ENCODE assay signal across 13 mouse cellular contexts in genomic region chr1:120033469-120033854, GRCm38 (mm10). TPM values are rescaled to one million over a fixed set of nuclear protein-coding genes. Genes with fewer than 3 reads are reported as not detected.
DNase-seq lines count a peak whose midpoint lies in the region; ATAC-seq and TF ChIP-seq lines count a peak whose summit lies in the region.
"Had no signal": no experiment of that assay in that cellular context is flagged by ENCODE, and none has a peak within 500 bp of the region (broad histone marks: within the 10 kb centered on the region; RNA-seq: fewer than 3 reads in every experiment).

No protein-coding gene starts in this region.

- WGBS in heart, embryonic 13.5 days, result 58% methylated on average over 2 of the region's 2 CpGs
- 58% methylated on average over 2 of the region's 2 CpGs for WGBS in heart, embryonic 12.5 days
- 76% methylated on average over 2 of the region's 2 CpGs for WGBS in kidney, postnatal 0 days
- 86% methylated on average over 2 of the region's 2 CpGs for WGBS in kidney, embryonic 14.5 days
- WGBS in lung, embryonic 16.5 days, result 63% methylated on average over 2 of the region's 2 CpGs
- 81% methylated on average over 2 of the region's 2 CpGs for WGBS in small intestine, adult 2 months

- ATAC-seq in heart, embryonic 13.5 days (ENCODE audit: extremely low read depth, insufficient number of reproducible peaks, low FRiP score, low TSS enrichment), result no peak
- ATAC-seq in heart, embryonic 12.5 days (ENCODE audit: insufficient number of reproducible peaks, low FRiP score), result no peak
- no peak for ATAC-seq in kidney, postnatal 0 days (replicated peaks; ENCODE audit: low FRiP score, low read depth)
- ATAC-seq in kidney, embryonic 14.5 days (ENCODE audit: low FRiP score, low TSS enrichment), result no peak
- peak; percentile 21; the same call in 1 of the 2 replicates for ATAC-seq in lung, embryonic 16.5 days (ENCODE audit: low read depth)

- DNase-seq in kidney, postnatal 0 days (ENCODE audit: low spot score), result peak; percentile 32
- DNase-seq in lung, postnatal 4 days, result no peak

- 0 out of 2 replicates have a peak, but pooled peaks cover 3% of the 10 kb centered on the region for H3K27me3 ChIP-seq in heart, embryonic 13.5 days (replicated peaks)
- H3K27me3 ChIP-seq in heart, embryonic 12.5 days (replicated peaks), result 0 out of 2 replicates have a peak, but pooled peaks cover 3% of the 10 kb centered on the region
- H3K27me3 ChIP-seq in kidney, postnatal 0 days (ENCODE audit: insufficient read depth, low read length), result no peaks in the 10 kb centered on the region
- H3K27me3 ChIP-seq in kidney, embryonic 14.5 days (ENCODE audit: control insufficient read depth, insufficient read depth, low read length), result no peaks in the 10 kb centered on the region
- H3K27me3 ChIP-seq in lung, embryonic 16.5 days (ENCODE audit: control insufficient read depth, insufficient read depth, low read depth, low read length), result no peaks in the 10 kb centered on the region
- no peaks in the 10 kb centered on the region for H3K27me3 ChIP-seq in small intestine, adult 2 months (ENCODE audit: control insufficient read depth, insufficient read depth, low read length)
- H3K27me3 ChIP-seq: embryonic facial prominence, embryonic 13.5 days; forebrain, embryonic 12.5 days; hindbrain, embryonic 13.5 days had no signal

- H3K9ac ChIP-seq in heart, embryonic 13.5 days, result no peak overlapping the region
- H3K9ac ChIP-seq in heart, embryonic 12.5 days, result no peak overlapping the region
- H3K9ac ChIP-seq in kidney, postnatal 0 days (ENCODE audit: low read depth, low read length), result no peak overlapping the region
- H3K9ac ChIP-seq in kidney, embryonic 14.5 days (ENCODE audit: low read depth, low read length), result no peak overlapping the region
- no peak overlapping the region for H3K9ac ChIP-seq in lung, embryonic 16.5 days (ENCODE audit: low read length)
- H3K9ac ChIP-seq: embryonic facial prominence, embryonic 13.5 days; forebrain, embryonic 12.5 days; hindbrain, embryonic 13.5 days had no signal

- TF ChIP-seq POLR2A in small intestine, adult 2 months (IDR thresholded peaks at IDR 0.05; ENCODE audit: low read depth, low read length), result no peak

- peaks cover 21% of the 10 kb centered on the region for H3K4me1 ChIP-seq in heart, embryonic 13.5 days
- H3K4me1 ChIP-seq in heart, embryonic 12.5 days (replicated peaks), result peaks cover 10% of the 10 kb centered on the region; the same call in 1 of the 2 replicates
- no peaks in the 10 kb centered on the region for H3K4me1 ChIP-seq in kidney, postnatal 0 days (replicated peaks; ENCODE audit: insufficient read depth, low read length)
- H3K4me1 ChIP-seq in kidney, embryonic 14.5 days (ENCODE audit: control insufficient read depth, insufficient read depth, low read length), result no peaks in the 10 kb centered on the region; the same call in 1 of the 2 replicates
- H3K4me1 ChIP-seq in lung, embryonic 16.5 days (replicated peaks; ENCODE audit: control insufficient read depth, insufficient read depth, low read length), result no peaks in the 10 kb centered on the region; the same call in 1 of the 2 replicates
- peaks cover 20% of the 10 kb centered on the region for H3K4me1 ChIP-seq in small intestine, adult 2 months (ENCODE audit: control insufficient read depth, insufficient read depth, insufficient read length, low read length)
- H3K4me1 ChIP-seq: forebrain, embryonic 12.5 days had no signal

- no peak overlapping the region for H3K4me3 ChIP-seq in heart, embryonic 13.5 days
- H3K4me3 ChIP-seq in heart, embryonic 12.5 days, result no peak overlapping the region
- no peak overlapping the region for H3K4me3 ChIP-seq in kidney, postnatal 0 days (replicated peaks; ENCODE audit: low read depth, low read length)
- H3K4me3 ChIP-seq in kidney, embryonic 14.5 days (ENCODE audit: low read length), result no peak overlapping the region
- H3K4me3 ChIP-seq in lung, embryonic 16.5 days (ENCODE audit: low read length), result no peak overlapping the region
- no peak overlapping the region for H3K4me3 ChIP-seq in small intestine, adult 2 months (ENCODE audit: low read depth, low read length)
- H3K4me3 ChIP-seq: embryonic facial prominence, embryonic 13.5 days; forebrain, embryonic 12.5 days; heart, adult 2 months; hindbrain, embryonic 13.5 days had no signal

- no peak for TF ChIP-seq CTCF in kidney, postnatal 0 days (IDR thresholded peaks at IDR 0.05; ENCODE audit: low read depth)
- TF ChIP-seq CTCF in small intestine, adult 2 months (IDR thresholded peaks at IDR 0.05; ENCODE audit: extremely low read depth, insufficient read length, insufficient replicate concordance, low read depth, low read length), result no peak

- H3K4me2 ChIP-seq in heart, embryonic 13.5 days, result peak overlapping the region; percentile 35; the same call in 1 of the 2 replicates
- H3K4me2 ChIP-seq in heart, embryonic 12.5 days, result no peak overlapping the region
- H3K4me2 ChIP-seq in kidney, postnatal 0 days (ENCODE audit: low read length), result no peak overlapping the region
- H3K4me2 ChIP-seq in kidney, embryonic 14.5 days (replicated peaks; ENCODE audit: low read depth, low read length), result no peak overlapping the region
- no peak overlapping the region for H3K4me2 ChIP-seq in lung, embryonic 16.5 days (ENCODE audit: low read depth, low read length)
- H3K4me2 ChIP-seq: embryonic facial prominence, embryonic 13.5 days; forebrain, embryonic 12.5 days; hindbrain, embryonic 13.5 days had no signal

- no peak overlapping the region for H3K27ac ChIP-seq in heart, embryonic 13.5 days (replicated peaks)
- H3K27ac ChIP-seq in heart, embryonic 12.5 days (ENCODE audit: poor library complexity, severe bottlenecking), result no peak overlapping the region
- H3K27ac ChIP-seq in kidney, postnatal 0 days, result no peak overlapping the region
- no peak overlapping the region for H3K27ac ChIP-seq in kidney, embryonic 14.5 days (ENCODE audit: low read depth, low read length)
- no peak overlapping the region for H3K27ac ChIP-seq in lung, embryonic 16.5 days (ENCODE audit: low read length)
- peak overlapping the region; percentile 1; the same call in 1 of the 2 replicates for H3K27ac ChIP-seq in small intestine, adult 2 months (ENCODE audit: insufficient read depth, low read depth, low read length)
- H3K27ac ChIP-seq: embryonic facial prominence, embryonic 13.5 days; forebrain, embryonic 12.5 days; heart, adult 2 months; hindbrain, embryonic 13.5 days had no signal

- no peaks in the 10 kb centered on the region for H3K36me3 ChIP-seq in heart, embryonic 13.5 days
- no peaks in the 10 kb centered on the region for H3K36me3 ChIP-seq in heart, embryonic 12.5 days
- H3K36me3 ChIP-seq in kidney, postnatal 0 days (ENCODE audit: insufficient read depth, low read length), result no peaks in the 10 kb centered on the region
- no peaks in the 10 kb centered on the region for H3K36me3 ChIP-seq in kidney, embryonic 14.5 days (ENCODE audit: control insufficient read depth, insufficient read depth, low read length)
- no peaks in the 10 kb centered on the region for H3K36me3 ChIP-seq in lung, embryonic 16.5 days (ENCODE audit: control insufficient read depth, insufficient read depth, low read length)
- no peaks in the 10 kb centered on the region for H3K36me3 ChIP-seq in small intestine, adult 2 months (ENCODE audit: control insufficient read depth, insufficient read depth, low read length)
- H3K36me3 ChIP-seq: embryonic facial prominence, embryonic 13.5 days; forebrain, embryonic 12.5 days; hindbrain, embryonic 13.5 days had no signal

- H3K9me3 ChIP-seq in heart, embryonic 13.5 days, result no peaks in the 10 kb centered on the region
- no peaks in the 10 kb centered on the region for H3K9me3 ChIP-seq in heart, embryonic 12.5 days (replicated peaks)
- no peaks in the 10 kb centered on the region for H3K9me3 ChIP-seq in kidney, postnatal 0 days (replicated peaks; ENCODE audit: low read length)
- H3K9me3 ChIP-seq in kidney, embryonic 14.5 days (ENCODE audit: control insufficient read depth, low read length), result no peaks in the 10 kb centered on the region
- H3K9me3 ChIP-seq in lung, embryonic 16.5 days (ENCODE audit: control insufficient read depth, low read length), result no peaks in the 10 kb centered on the region
- H3K9me3 ChIP-seq: embryonic facial prominence, embryonic 13.5 days; forebrain, embryonic 12.5 days; hindbrain, embryonic 13.5 days had no signal

RNA-seq across cellular contexts. Expression of gene Sctr, which starts 26.8 kb away (rescaled TPM):
- polyA plus RNA-seq in heart, embryonic 13.5 days (2015; fragmentation: Nextera tagmentation; extraction: Ambion mirVana), result 0.09 TPM in 2 replicates
- polyA plus RNA-seq in heart, embryonic 12.5 days (2016; fragmentation: Nextera tagmentation; extraction: Ambion mirVana), result 0.09 and 0.17 TPM in 2 replicates
- polyA plus RNA-seq in kidney, postnatal 0 days (2015; fragmentation: Nextera tagmentation; extraction: Ambion mirVana), result 0.63 and 0.75 TPM in 2 replicates
- polyA plus RNA-seq in kidney, embryonic 14.5 days (2014; fragmentation: Nextera tagmentation; extraction: Ambion mirVana), result 0.34 and 0.40 TPM in 2 replicates
- polyA plus RNA-seq in lung, embryonic 16.5 days (2015; fragmentation: Nextera tagmentation; extraction: Ambion mirVana), result 0.16 TPM in 1 of 2 replicates, not detected in the other
- 1.1 and 2.5 TPM in 2 replicates for polyA plus RNA-seq in small intestine, adult 2 months (2012; rRNA removed)
- polyA plus RNA-seq: embryonic facial prominence, embryonic 13.5 days had no signal

RNA-seq across cellular contexts. Expression of gene Cfap221, which starts 36.4 kb away (rescaled TPM):
- polyA plus RNA-seq in heart, embryonic 13.5 days (2015; fragmentation: Nextera tagmentation; extraction: Ambion mirVana), result not detected in 2 replicates
- polyA plus RNA-seq in heart, embryonic 12.5 days (2016; fragmentation: Nextera tagmentation; extraction: Ambion mirVana), result not detected in 2 replicates
- polyA plus RNA-seq in kidney, postnatal 0 days (2015; fragmentation: Nextera tagmentation; extraction: Ambion mirVana), result not detected in 2 replicates
- 0.21 and 0.35 TPM in 2 replicates for polyA plus RNA-seq in kidney, embryonic 14.5 days (2014; fragmentation: Nextera tagmentation; extraction: Ambion mirVana)
- 1.0 and 1.1 TPM in 2 replicates for polyA plus RNA-seq in lung, embryonic 16.5 days (2015; fragmentation: Nextera tagmentation; extraction: Ambion mirVana)
- not detected in 2 replicates for polyA plus RNA-seq in small intestine, adult 2 months (2012; rRNA removed)
- polyA plus RNA-seq: C2C12; embryonic facial prominence, embryonic 13.5 days; forebrain, embryonic 12.5 days; heart, embryonic 14.5 days had no signal

RNA-seq across cellular contexts. Expression of gene Tmem37, which starts 40.4 kb away (rescaled TPM):
- polyA plus RNA-seq in heart, embryonic 13.5 days (2015; fragmentation: Nextera tagmentation; extraction: Ambion mirVana), result 14.7 and 16.6 TPM in 2 replicates
- polyA plus RNA-seq in heart, embryonic 12.5 days (2016; fragmentation: Nextera tagmentation; extraction: Ambion mirVana), result 14.3 and 15.0 TPM in 2 replicates
- 166 and 180 TPM in 2 replicates for polyA plus RNA-seq in kidney, postnatal 0 days (2015; fragmentation: Nextera tagmentation; extraction: Ambion mirVana)
- polyA plus RNA-seq in kidney, embryonic 14.5 days (2014; fragmentation: Nextera tagmentation; extraction: Ambion mirVana), result 40.5 and 44.1 TPM in 2 replicates
- 11.4 and 13.6 TPM in 2 replicates for polyA plus RNA-seq in lung, embryonic 16.5 days (2015; fragmentation: Nextera tagmentation; extraction: Ambion mirVana)
- polyA plus RNA-seq in small intestine, adult 2 months (2012; rRNA removed), result 121 and 171 TPM in 2 replicates
